Mouse (Mus musculus) brown adipose tissue, adult 24 weeks (tissue): ENCODE measurements around the gene Olfr694. TPM values are rescaled to one million over a fixed set of nuclear protein-coding genes. Genes with fewer than 3 reads are reported as not detected.

Source experiments
- H3K27ac ChIP-seq: fragments of 200-500 bp; replicated peaks from 2 replicates; pipeline ENCODE4 v1.5.1; 2012; ENCODE audit warnings: low read depth, mild to moderate bottlenecking, low read length
- H3K4me1 ChIP-seq: fragments of 200-500 bp; 2 replicates; pipeline ENCODE4 v1.6.1; 2012; ENCODE audit warnings: low read length, mixed read lengths; ENCODE audit not compliant: control insufficient read depth, insufficient read depth, insufficient read length
- H3K4me3 ChIP-seq: fragments of 200-500 bp; 2 replicates; pipeline ENCODE4 v1.5.1; 2012; ENCODE audit warnings: low read depth, mild to moderate bottlenecking, low read length, moderate library complexity; ENCODE audit not compliant: insufficient read depth
- polyA plus RNA-seq: library from polyadenylated mRNA; stranded (reverse); fragments of >200 nt; gene quantifications from 2 replicates; pipeline ENCODE4 v1.2.4, GENCODE M21; 2012; ENCODE audit not compliant: missing spikeins, insufficient read depth, insufficient read length

Olfr694 gene
- polyA plus RNA-seq, 1 experiment: not detected

DNA sequence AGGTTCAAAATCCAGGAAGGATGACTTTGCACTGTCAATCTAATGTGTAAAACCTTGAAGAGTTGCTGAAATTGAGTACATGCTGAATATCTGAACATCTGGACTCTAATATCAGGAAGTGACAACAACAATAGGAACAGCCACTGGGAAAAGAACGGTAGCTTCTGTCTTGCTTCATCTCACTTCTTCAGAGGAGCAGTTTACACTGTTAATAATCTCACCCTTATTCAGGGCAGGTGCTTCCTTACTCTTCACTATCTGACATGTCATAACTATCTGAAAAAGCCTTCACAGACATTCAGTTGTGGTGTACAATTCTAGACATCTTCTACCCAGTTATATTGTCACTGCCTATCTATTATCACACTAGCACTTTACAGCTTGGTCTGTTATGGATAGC, 50.8 kb downstream of the Olfr694 start:
- Histone ChIP-seq H3K4me1 (no peaks in the 10 kb centered on the region), H3K4me3 (no peak overlapping the region), H3K27ac (no peak overlapping the region)

GRCm38 (mm10) chr7:106635560-106635959, 56.1 kb downstream of the Olfr694 start:
- Histone ChIP-seq H3K4me1 (no peaks in the 10 kb centered on the region), H3K27ac (no peak overlapping the region), H3K4me3 (no peak overlapping the region)

Other genes starting within 250 kb of the Olfr694 start
- not detected in 2 replicates for gene Olfr693, start 11.2 kb downstream of the Olfr694 start, polyA plus RNA-seq
- not detected in 2 replicates for gene Olfr695, start 24.6 kb upstream of the Olfr694 start, polyA plus RNA-seq
- not detected in 2 replicates for gene Olfr697, start 50.6 kb upstream of the Olfr694 start, polyA plus RNA-seq
- not detected in 2 replicates for gene Olfr698, start 63.6 kb upstream of the Olfr694 start, polyA plus RNA-seq
- gene Olfr699, start 101.4 kb upstream of the Olfr694 start, polyA plus RNA-seq: not detected in 2 replicates
- gene Olfr700, start 117.0 kb upstream of the Olfr694 start, polyA plus RNA-seq: not detected in 2 replicates
- gene Olfr701, start 122.3 kb upstream of the Olfr694 start, polyA plus RNA-seq: not detected in 2 replicates
- not detected in 2 replicates for gene Olfr702, start 142.1 kb upstream of the Olfr694 start, polyA plus RNA-seq
- gene Olfr703, start 151.5 kb upstream of the Olfr694 start, polyA plus RNA-seq: not detected in 2 replicates
- gene Olfr704, start 171.4 kb upstream of the Olfr694 start, polyA plus RNA-seq: not detected in 2 replicates
- not detected in 2 replicates for gene Olfr705, start 185.1 kb upstream of the Olfr694 start, polyA plus RNA-seq
- not detected in 2 replicates for gene Olfr706, start 196.3 kb upstream of the Olfr694 start, polyA plus RNA-seq
- not detected in 2 replicates for gene Olfr707, start 209.4 kb upstream of the Olfr694 start, polyA plus RNA-seq
- gene Olfr1532-ps1, start 216.2 kb upstream of the Olfr694 start, polyA plus RNA-seq: not detected in 2 replicates
- not detected in 2 replicates for gene Olfr709-ps1, start 240.4 kb upstream of the Olfr694 start, polyA plus RNA-seq